Mouse (Mus musculus) MEL-GATA-1-ER (cell line): ENCODE data around the gene Cd3eap.

ENCODE experiments used
- DNase-seq: peaks from one replicate; pipeline ENCODE4 v3.0.0-alpha.2; 2012; ENCODE audit warnings: low read depth; ENCODE audit errors: extremely low read depth

The Cd3eap gene

GRCm38 (mm10) chr7:19359299-19359891 lies at the start of gene Cd3eap, which contains the start of gene Ppp1r13l:
Gene Cd3eap, minus strand, starts transcription at chr7:19359483.
Gene Ppp1r13l, plus strand, starts transcription at chr7:19359749.
- peak; percentile 90 for DNase-seq

- DNase-seq = peak; percentile 57
Measured at GRCm38 (mm10) chr7:19405417-19405816, 46.1 kb upstream of the Cd3eap start.

- no peak for DNase-seq
Measured at GRCm38 (mm10) chr7:19404476-19404875, 45.2 kb upstream of the Cd3eap start, which contains the start of gene Ckm. Gene Ckm, plus strand, starts transcription at chr7:19404776.

DNA sequence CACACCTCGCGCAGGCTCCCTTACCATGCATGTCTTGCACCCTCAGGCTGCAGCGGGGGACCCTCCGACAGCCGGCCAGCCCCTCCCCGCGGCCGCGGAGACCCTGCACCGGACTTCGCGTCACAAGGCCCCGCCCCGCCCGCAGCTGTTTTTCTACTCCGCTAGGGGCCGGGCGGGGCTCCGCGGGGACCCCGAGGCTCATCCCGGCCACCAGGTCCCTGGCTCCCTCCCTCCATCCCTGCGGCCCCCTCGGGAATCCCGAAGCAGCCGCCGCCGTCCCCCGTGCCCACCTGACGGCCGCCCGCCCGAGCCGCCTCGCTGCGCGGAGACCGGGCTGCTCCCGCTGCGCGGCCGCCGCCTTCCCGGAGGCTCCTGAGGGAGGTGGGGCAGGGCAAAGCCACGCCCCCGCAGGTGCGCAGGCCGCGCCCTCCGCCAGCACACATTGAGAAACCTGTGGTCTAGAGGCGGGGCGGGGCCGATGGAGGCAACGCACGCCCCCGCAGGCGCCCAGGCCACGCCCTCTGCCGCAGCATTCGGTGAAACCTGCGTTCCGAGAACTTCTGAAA lies 44.5 kb upstream of the Cd3eap start, which contains the start of gene Klc3:
Gene Klc3 (minus strand): TSS at position 374 of the 566 bp plus-strand sequence.
- peak; percentile 45 for DNase-seq

DNA sequence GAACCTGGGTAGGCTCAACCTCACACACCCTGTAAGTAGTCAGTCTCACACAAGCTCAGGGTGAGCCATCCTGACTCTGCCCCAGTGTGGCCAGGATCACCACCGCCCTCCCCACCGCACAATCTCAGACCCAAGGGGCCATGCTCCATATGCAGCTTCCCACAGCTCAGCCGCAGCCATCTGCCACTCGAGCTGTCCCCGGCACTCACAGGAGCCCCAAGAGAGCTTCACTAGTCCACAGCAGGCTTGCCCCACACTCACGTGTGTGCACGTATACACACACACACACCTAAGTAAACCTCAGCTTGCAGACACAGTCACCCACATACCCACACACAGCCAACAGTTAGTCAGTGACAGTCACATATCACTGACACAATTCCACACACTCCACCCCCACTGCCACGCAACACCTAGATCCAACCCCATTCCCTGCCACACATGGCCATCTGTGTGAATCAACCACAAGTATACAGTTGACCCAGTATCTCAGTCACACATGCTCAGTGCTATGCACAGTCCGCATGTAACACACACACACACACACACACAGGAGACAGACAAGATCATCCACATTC lies 43.3 kb upstream of the Cd3eap start:
- DNase-seq = no peak

DNA sequence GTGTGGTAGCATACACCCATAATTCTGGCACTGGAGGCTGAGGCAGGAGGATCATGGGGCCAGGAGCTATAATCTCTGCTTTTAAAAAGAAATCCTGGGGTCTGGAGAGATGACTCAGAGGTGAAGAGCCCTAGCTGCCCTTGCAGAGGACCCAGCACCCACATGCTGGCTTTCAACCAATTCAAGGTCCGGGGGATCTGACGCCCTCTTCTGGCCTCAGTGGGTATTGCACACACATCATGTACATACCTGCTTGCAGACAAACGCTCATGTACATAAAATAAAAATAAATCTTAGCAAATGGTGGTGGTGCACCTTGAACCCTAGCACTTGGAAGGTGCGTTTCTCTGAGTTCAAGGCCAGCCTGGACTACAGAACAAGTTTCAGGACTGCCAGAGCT lies 41.7 kb upstream of the Cd3eap start:
- no peak for DNase-seq

DNA sequence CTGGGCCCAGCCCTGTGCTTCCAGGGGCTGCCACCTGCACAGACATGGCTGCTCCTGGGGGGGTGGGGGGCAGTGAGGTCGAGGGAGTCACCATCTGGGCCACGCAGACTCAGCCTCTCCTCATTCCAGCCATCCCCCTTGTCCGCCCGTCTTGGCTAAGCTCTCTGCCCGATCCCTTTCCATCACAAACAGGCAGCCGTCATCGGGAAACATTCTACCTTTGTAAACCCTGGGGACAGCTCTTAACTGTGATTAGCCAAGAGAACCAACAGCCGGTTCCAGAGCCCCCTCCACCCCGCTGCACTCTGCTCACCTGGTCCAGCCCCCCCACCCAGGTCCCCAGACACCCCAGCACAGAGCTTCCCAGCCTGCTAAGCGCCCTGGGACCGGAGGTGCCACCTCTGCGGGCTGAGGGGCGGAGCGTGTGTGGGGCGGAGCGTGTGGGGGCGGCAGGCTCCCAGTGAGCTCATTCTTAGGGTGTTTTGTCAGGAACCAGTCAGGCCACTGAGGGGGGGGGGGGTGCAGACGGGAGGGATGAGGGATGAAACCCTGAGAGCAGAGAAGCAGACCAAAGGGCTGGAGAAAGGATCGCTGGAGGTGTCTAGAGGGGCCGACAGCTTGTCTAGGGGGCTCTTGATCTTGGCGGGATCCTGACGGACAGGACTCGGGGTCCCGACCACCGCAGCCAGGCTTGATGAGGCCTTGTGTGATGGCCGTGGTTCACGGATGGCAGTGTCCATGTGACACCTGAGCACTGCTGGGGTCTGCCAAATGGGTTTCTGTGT lies 40.4 kb upstream of the Cd3eap start:
- no peak for DNase-seq

GRCm38 (mm10) chr7:19394484-19394883 lies 35.2 kb upstream of the Cd3eap start:
- DNase-seq = no peak

- DNase-seq = no peak
Measured at GRCm38 (mm10) chr7:19388699-19389413, 29.6 kb upstream of the Cd3eap start.

GRCm38 (mm10) chr7:19383708-19384107 lies 24.4 kb upstream of the Cd3eap start:
- DNase-seq = no peak

DNA sequence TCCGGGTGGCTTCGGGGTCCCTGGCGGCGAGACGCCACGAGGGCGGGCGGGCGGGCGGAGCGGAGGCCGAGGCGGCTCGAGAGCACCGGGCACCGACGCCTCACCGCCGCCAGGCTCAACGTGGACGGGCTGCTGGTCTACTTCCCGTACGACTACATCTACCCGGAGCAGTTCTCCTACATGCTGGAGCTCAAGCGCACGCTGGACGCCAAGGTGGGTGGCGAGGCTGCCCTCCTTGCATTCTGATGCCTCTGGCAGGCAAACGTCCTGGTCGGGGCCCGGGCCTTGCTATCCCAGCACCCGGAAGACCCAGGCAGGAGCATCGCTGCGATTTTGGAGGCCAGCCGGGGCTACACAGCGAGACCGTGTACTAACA lies 22.9 kb upstream of the Cd3eap start:
- no peak for DNase-seq

- DNase-seq = peak; percentile 95
Measured at GRCm38 (mm10) chr7:19381377-19382165, 22.3 kb upstream of the Cd3eap start, which contains the start of gene Ercc2. Gene Ercc2, plus strand, starts transcription at chr7:19382010.

DNA sequence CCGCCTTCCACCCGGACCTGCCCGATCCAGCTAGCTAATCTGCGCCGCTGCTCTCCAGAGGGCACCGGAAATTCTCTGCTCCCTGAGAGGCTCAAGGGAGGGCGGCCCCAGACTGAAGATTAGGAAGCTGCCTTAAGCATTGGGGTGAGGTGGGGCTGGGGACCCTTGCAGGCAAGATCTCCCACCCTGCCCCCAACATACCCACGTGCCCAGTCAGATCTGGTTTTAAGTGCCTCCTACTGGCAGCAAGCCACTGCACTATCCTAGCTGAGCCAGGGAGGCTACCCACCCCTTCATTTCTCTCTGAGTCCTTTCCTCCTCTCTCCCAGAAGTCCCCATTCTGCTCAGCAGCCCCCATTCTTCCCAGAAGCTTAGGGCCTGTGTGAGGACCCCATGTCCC lies 18.8 kb upstream of the Cd3eap start:
- DNase-seq = no peak

GRCm38 (mm10) chr7:19376019-19376418 lies 16.7 kb upstream of the Cd3eap start:
- no peak for DNase-seq

DNA sequence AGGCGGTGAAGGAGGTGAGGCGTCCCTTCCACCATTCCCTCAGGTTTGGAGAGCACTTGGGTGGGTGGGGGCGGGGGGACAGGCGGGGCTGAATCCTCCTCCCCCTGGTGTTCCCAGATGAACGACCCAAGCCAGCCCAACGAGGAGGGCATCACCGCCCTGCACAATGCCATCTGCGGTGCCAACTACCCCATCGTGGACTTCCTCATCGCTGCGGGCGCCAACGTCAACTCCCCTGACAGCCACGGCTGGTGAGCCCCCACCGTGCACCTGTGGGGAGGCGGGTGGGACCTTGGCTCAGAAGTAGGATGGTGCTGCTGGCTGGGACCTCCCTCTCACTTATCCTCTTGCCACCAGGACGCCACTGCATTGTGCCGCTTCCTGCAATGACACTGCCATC lies 16.1 kb upstream of the Cd3eap start:
- no peak for DNase-seq

GRCm38 (mm10) chr7:19373367-19373766 lies 14.1 kb upstream of the Cd3eap start:
- no peak for DNase-seq

DNA sequence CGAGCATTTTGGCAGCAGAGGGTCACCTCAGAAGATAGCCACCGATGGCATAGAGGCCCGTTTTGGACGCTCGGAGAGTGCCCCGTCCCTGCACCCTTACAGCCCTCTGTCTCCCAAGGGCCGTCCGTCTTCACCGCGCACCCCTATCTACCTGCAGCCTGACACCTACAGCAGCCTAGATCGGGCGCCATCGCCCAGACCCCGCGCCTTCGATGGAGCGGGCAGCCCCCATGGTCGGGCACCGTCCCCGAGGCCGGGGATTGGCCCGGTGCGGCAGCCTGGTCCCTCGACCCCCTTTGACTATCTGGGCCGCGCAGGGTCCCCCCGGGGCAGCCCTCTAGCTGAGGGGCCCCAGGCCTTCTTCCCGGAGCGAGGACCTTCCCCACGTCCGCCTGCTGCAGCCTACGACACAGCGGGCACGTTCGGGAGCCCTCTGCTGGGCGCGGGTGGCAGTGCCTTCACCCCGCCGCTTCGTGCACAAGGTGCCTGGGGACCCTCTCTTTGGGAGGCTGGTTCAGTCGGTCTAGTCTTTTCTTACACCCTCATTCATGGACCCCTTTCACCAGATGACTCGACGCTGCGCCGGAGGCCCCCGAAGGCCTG lies 10.6 kb upstream of the Cd3eap start:
- DNase-seq = no peak

DNA sequence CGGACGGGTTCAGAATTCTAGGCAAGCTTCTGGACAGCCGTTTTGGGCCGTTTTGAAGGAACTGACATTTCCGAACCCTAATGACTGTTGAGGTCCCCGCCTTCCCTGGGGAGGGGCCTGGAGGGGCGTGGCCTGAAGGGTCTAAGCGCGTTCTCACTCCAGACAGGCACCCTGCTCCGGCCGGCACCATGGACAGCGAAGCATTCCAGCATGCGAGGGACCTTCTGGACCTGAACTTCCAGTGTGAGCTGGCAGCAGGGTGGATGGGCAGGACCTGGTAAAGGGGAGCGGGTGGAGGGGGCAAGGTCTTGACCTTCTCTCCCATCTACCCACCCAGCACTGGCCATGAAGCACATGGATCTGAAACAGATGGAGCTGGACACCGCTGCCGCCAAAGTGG lies 9.1 kb upstream of the Cd3eap start:
- DNase-seq = no peak

- no peak for DNase-seq
Measured at GRCm38 (mm10) chr7:19365376-19365775, 6.1 kb upstream of the Cd3eap start.

- no peak for DNase-seq
Measured at GRCm38 (mm10) chr7:19363881-19364280, 4.6 kb upstream of the Cd3eap start.
